Mouse (Mus musculus): ENCODE data around the gene Gm9821. TPM values are rescaled to one million over a fixed set of nuclear protein-coding genes. Genes with fewer than 3 reads are reported as not detected.

Gene Gm9821
- total and polyA plus RNA-seq, 3 experiments, result 1.2 to 22.7 TPM; not detected in 1

DNA sequence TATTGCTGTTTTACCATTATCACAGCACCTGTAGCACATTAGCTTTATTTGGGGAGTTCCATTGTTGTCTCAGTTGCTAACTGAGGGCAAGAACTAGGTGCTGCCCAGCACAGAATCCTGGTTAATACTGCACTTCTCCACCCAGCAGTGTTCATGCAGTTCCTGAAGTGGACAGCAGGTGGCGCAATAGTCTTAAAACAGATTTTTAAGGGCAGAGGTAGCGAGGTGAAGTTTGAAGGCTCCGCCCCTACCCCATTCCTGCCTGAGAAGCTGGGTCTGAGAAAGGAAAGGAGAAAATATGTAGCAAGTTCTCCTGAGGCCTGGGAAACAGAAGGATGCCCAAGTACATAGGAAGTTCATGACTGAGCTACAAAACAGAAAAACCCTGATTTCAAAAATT is 42.0 kb downstream of the Gm9821 start:
- Histone ChIP-seq H3K9ac (ENCODE audit: control insufficient read depth, low read depth, low read length, poor library complexity, severe bottlenecking) (no peak overlapping the region), H3K27ac (ENCODE audit: control insufficient read depth, low read depth, low read length) (no peak overlapping the region), H3K9me3 (replicated peaks; ENCODE audit: insufficient read depth, low read length) (no peaks in the 10 kb centered on the region), H3K4me1 (ENCODE audit: control insufficient read depth in 1 of 2, insufficient read depth in 2 of 2, low read length in 2 of 2) (peaks cover 4 to 16% of the 10 kb centered on the region in 2 experiments; a peak in 3 of 4 replicates), H3K27me3 (ENCODE audit: control insufficient read depth in 1 of 2, insufficient read depth in 2 of 2, low read length in 2 of 2) (no peaks in the 10 kb centered on the region), H3K79me2 (ENCODE audit: control insufficient read depth, insufficient read depth, low read length, poor library complexity) (no peaks in the 10 kb centered on the region; the same call in 1 of the 2 replicates), H3K36me3 (ENCODE audit: control insufficient read depth in 1 of 2, insufficient read depth in 2 of 2, low read length in 2 of 2) (peaks cover 0 to 3% of the 10 kb centered on the region in 2 experiments; a peak in 2 of 4 replicates), H3K4me3 (ENCODE audit: control insufficient read depth in 1 of 2, insufficient read depth in 1 of 2, low read depth in 2 of 2, low read length in 2 of 2) (no peak overlapping the region)
- peak; percentile 85 for DNase-seq (ENCODE audit: low read depth, low spot score)
- no peak for TF ChIP-seq NELFE (IDR thresholded peaks at IDR 0.05; ENCODE audit: low read depth, low read length)
- TF ChIP-seq MXI1 (IDR thresholded peaks at IDR 0.05; ENCODE audit: low read depth, low read length), result 0 out of 2 replicates have a peak, but pooled peaks have one; percentile 28
- TF ChIP-seq RAD21 (IDR thresholded peaks at IDR 0.05; ENCODE audit: low read depth, low read length), result peak; percentile 96
- TF ChIP-seq EP300 (IDR thresholded peaks at IDR 0.05; ENCODE audit: low read depth in 1 of 2, low read length in 2 of 2), result no peak
- TF ChIP-seq SIN3A (IDR thresholded peaks at IDR 0.05; ENCODE audit: low read length), result peak; percentile 70; the same call in 1 of the 2 replicates
- TF ChIP-seq E2F4 (IDR thresholded peaks at IDR 0.05; ENCODE audit: borderline replicate concordance, low read depth, low read length), result no peak
- TF ChIP-seq HCFC1 (IDR thresholded peaks at IDR 0.05; ENCODE audit: low read depth, low read length), result 0 out of 2 replicates have a peak, but pooled peaks have one; percentile 23
- TF ChIP-seq NRF1 (IDR thresholded peaks at IDR 0.05; ENCODE audit: insufficient read depth, low read depth, low read length, poor library complexity, severe bottlenecking), result peak; percentile 20; the same call in 1 of the 2 replicates
- TF ChIP-seq ZC3H11A (IDR thresholded peaks at IDR 0.05; ENCODE audit: low read depth, low read length), result peak; percentile 92
- TF ChIP-seq CTCF (IDR thresholded peaks at IDR 0.05 in 2 of 3, conservative IDR thresholded peaks at IDR 0.05 in 1 of 3; ENCODE audit: control insufficient read depth in 1 of 3, insufficient read depth in 1 of 3, low read depth in 2 of 3, low read length in 3 of 3, poor library complexity in 1 of 3, severe bottlenecking in 1 of 3), result peak; percentile 78 to 98 (median 91)
- TF ChIP-seq SMC3 (IDR thresholded peaks at IDR 0.05; ENCODE audit: low read depth, low read length), result peak; percentile 95
- no peak for TF ChIP-seq POLR2A (IDR thresholded peaks at IDR 0.05; ENCODE audit: control insufficient read depth in 1 of 2, insufficient read depth in 1 of 2, low read depth in 1 of 2, low read length in 2 of 2, poor library complexity in 1 of 2)

DNA sequence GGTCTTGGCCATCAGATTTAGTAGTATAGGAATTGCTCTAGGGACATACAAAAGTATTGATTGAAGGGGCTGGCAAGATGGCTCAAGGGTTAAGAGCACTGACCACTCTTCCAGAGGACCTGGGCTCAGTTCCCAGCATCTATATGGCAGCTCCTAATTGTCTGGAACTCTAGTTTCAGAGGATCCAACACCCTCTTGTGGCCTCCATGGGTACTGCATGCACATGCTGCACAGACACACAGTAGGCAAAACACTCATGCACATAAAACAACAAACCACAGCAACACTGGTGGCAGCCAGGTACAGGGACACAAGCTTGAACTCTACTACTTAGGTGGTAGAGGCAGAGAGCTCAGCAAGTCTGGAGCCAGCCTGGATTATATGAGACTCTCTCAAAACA is 44.2 kb downstream of the Gm9821 start:
- Histone ChIP-seq H3K4me3 (ENCODE audit: control insufficient read depth in 1 of 2, insufficient read depth in 1 of 2, low read depth in 2 of 2, low read length in 2 of 2) (no peak overlapping the region), H3K9me3 (replicated peaks; ENCODE audit: insufficient read depth, low read length) (no peaks in the 10 kb centered on the region), H3K79me2 (ENCODE audit: control insufficient read depth, insufficient read depth, low read length, poor library complexity) (no peaks in the 10 kb centered on the region), H3K27ac (ENCODE audit: control insufficient read depth, low read depth, low read length) (no peak overlapping the region), H3K27me3 (ENCODE audit: control insufficient read depth in 1 of 2, insufficient read depth in 2 of 2, low read length in 2 of 2) (peaks cover 0 to 1% of the 10 kb centered on the region in 2 experiments; a peak in 1 of 4 replicates), H3K9ac (ENCODE audit: control insufficient read depth, low read depth, low read length, poor library complexity, severe bottlenecking) (no peak overlapping the region), H3K36me3 (ENCODE audit: control insufficient read depth in 1 of 2, insufficient read depth in 2 of 2, low read length in 2 of 2) (no peaks in the 10 kb centered on the region), H3K4me1 (ENCODE audit: control insufficient read depth in 1 of 2, insufficient read depth in 2 of 2, low read length in 2 of 2) (peaks cover 4 to 11% of the 10 kb centered on the region in 2 experiments; a peak in 2 of 4 replicates)
- peak; percentile 53 to 78 (median 64) for TF ChIP-seq CTCF (IDR thresholded peaks at IDR 0.05 in 2 of 3, conservative IDR thresholded peaks at IDR 0.05 in 1 of 3; ENCODE audit: control insufficient read depth in 1 of 3, insufficient read depth in 1 of 3, low read depth in 2 of 3, low read length in 3 of 3, poor library complexity in 1 of 3, severe bottlenecking in 1 of 3)
- no peak for TF ChIP-seq RCOR1 (IDR thresholded peaks at IDR 0.05; ENCODE audit: low read depth, low read length)
- 0 out of 2 replicates have a peak, but pooled peaks have one; percentile 21 for TF ChIP-seq MYC (IDR thresholded peaks at IDR 0.05; ENCODE audit: low read depth, low read length)
- TF ChIP-seq CHD2 (IDR thresholded peaks at IDR 0.05; ENCODE audit: low read length), result no peak
- no peak for TF ChIP-seq TAL1 (IDR thresholded peaks at IDR 0.05; ENCODE audit: low read length)
- TF ChIP-seq MYB (IDR thresholded peaks at IDR 0.05; ENCODE audit: low read depth, low read length), result no peak
- no peak for TF ChIP-seq E2F4 (IDR thresholded peaks at IDR 0.05; ENCODE audit: borderline replicate concordance, low read depth, low read length)
- no peak for TF ChIP-seq ZC3H11A (IDR thresholded peaks at IDR 0.05; ENCODE audit: low read depth, low read length)
- no peak for TF ChIP-seq EP300 (IDR thresholded peaks at IDR 0.05; ENCODE audit: low read depth in 1 of 2, low read length in 2 of 2)
- no peak for TF ChIP-seq ETS1 (IDR thresholded peaks at IDR 0.05; ENCODE audit: low read depth, low read length)
- no peak for TF ChIP-seq NRF1 (IDR thresholded peaks at IDR 0.05; ENCODE audit: insufficient read depth, low read depth, low read length, poor library complexity, severe bottlenecking)
- peak; percentile 55 for TF ChIP-seq SMC3 (IDR thresholded peaks at IDR 0.05; ENCODE audit: low read depth, low read length)
- TF ChIP-seq MEF2A (IDR thresholded peaks at IDR 0.05; ENCODE audit: extremely low read depth, insufficient replicate concordance, low read depth, low read length, poor library complexity, severe bottlenecking), result no peak
- TF ChIP-seq USF2 (IDR thresholded peaks at IDR 0.05; ENCODE audit: borderline replicate concordance in 1 of 2, insufficient read depth in 1 of 2, low read depth in 1 of 2, low read length in 2 of 2), result no peak
- TF ChIP-seq ZKSCAN1 (IDR thresholded peaks at IDR 0.05; ENCODE audit: low read depth, low read length), result peak; percentile 82; the same call in 1 of the 2 replicates
- no peak for TF ChIP-seq MXI1 (IDR thresholded peaks at IDR 0.05; ENCODE audit: low read depth, low read length)
- TF ChIP-seq RAD21 (IDR thresholded peaks at IDR 0.05; ENCODE audit: low read depth, low read length), result peak; percentile 55
- no peak for TF ChIP-seq TCF12 (IDR thresholded peaks at IDR 0.05; ENCODE audit: low read depth, low read length)
- TF ChIP-seq ZNF384 (IDR thresholded peaks at IDR 0.05; ENCODE audit: low read depth, low read length), result no peak
- TF ChIP-seq GATA1 (IDR thresholded peaks at IDR 0.05; ENCODE audit: low read depth, low read length), result no peak
- peak; percentile 53 for DNase-seq (ENCODE audit: low read depth, low spot score)

All from MEL (cell line).